Mouse (Mus musculus) stomach, embryonic 14.5 days (tissue): ENCODE data around the gene Hacd2. TPM values are rescaled to one million over a fixed set of nuclear protein-coding genes. Genes with fewer than 3 reads are reported as not detected.
A peak's percentile ranks its signal among the peaks of the same experiment; 100 is the strongest.

Experiments used
- ATAC-seq: fragments of 200-750 bp; cut with Nextera tagmentation; 2 replicates; pipeline ENCODE4 v1.8.0; 2017; ENCODE audit warnings: low read depth, moderate TSS enrichment; ENCODE audit not compliant: insufficient number of reproducible peaks, insufficient read depth, low FRiP score
- H3K27ac ChIP-seq: fragments of 300-500 bp; sonication (generic); 2 replicates; pipeline ENCODE4 v1.5.1; 2014; ENCODE audit warnings: mild to moderate bottlenecking, low read length, moderate library complexity, mixed read lengths
- H3K27me3 ChIP-seq: fragments of 300-500 bp; sonication (generic); 2 replicates; pipeline ENCODE4 v1.6.1; 2014; ENCODE audit warnings: low read length, control low read depth, mixed read lengths; ENCODE audit not compliant: control insufficient read depth, insufficient read depth
- H3K36me3 ChIP-seq: fragments of 300-500 bp; sonication (generic); 2 replicates; pipeline ENCODE4 v1.6.1; 2014; ENCODE audit warnings: mild to moderate bottlenecking, control low read depth, low read length, moderate library complexity, mixed read lengths; ENCODE audit not compliant: control insufficient read depth, insufficient read depth
- H3K4me1 ChIP-seq: fragments of 300-500 bp; sonication (generic); 2 replicates; pipeline ENCODE4 v1.6.1; 2014; ENCODE audit warnings: low read length, control low read depth, mixed read lengths; ENCODE audit not compliant: control insufficient read depth, insufficient read depth
- H3K4me2 ChIP-seq: fragments of 300-500 bp; sonication (generic); replicated peaks from 2 replicates; pipeline ENCODE4 v1.6.1; 2014; ENCODE audit warnings: low read depth, low read length, control low read depth
- H3K4me3 ChIP-seq: fragments of 300-500 bp; sonication (generic); 2 replicates; pipeline ENCODE4 v1.5.1; 2014; ENCODE audit warnings: low read depth, low read length, control low read depth
- H3K9ac ChIP-seq: fragments of 300-500 bp; sonication (generic); replicated peaks from 2 replicates; pipeline ENCODE4 v1.6.1; 2014; ENCODE audit warnings: low read depth, mild to moderate bottlenecking, control low read depth, low read length, moderate library complexity, mixed read lengths
- H3K9me3 ChIP-seq: fragments of 300-500 bp; sonication (generic); 2 replicates; pipeline ENCODE4 v1.6.1; 2016; ENCODE audit warnings: low read depth, low read length, control low read depth; ENCODE audit not compliant: control insufficient read depth
- WGBS: fragments of 180-500 bp; shearing (Covaris S2); extraction: QIAGEN DNeasy Blood & Tissue Kit; methylation state at CpG from one replicate; pipeline ENCODE4 v1.1.7; 2014; 5-methylcytosine and 5-hydroxymethylcytosine counted together
- polyA plus RNA-seq: library from polyadenylated mRNA; unstranded; fragments of >200 nt; fragmentation: Nextera tagmentation; extraction: Ambion mirVana; gene quantifications from 2 replicates; pipeline ENCODE4 v1.2.1, GENCODE M21; 2014

Hacd2 gene
- polyA plus RNA-seq, 1 experiment from 2014 or later: 47.6 TPM

GRCm38 (mm10) chr16:35016491-35016890 is 5.7 kb upstream of the Hacd2 start:
- no peak overlapping the region for H3K27ac ChIP-seq
- no peak for ATAC-seq
- H3K9me3 ChIP-seq: no peaks in the 10 kb centered on the region
- H3K4me2 ChIP-seq: no peak overlapping the region
- no peaks in the 10 kb centered on the region for H3K4me1 ChIP-seq
- H3K36me3 ChIP-seq: no peaks in the 10 kb centered on the region
- no peak overlapping the region for H3K4me3 ChIP-seq
- H3K27me3 ChIP-seq: no peaks in the 10 kb centered on the region
- no peak overlapping the region for H3K9ac ChIP-seq
- WGBS: 76% methylated on average over 3 of the region's 3 CpGs

DNA sequence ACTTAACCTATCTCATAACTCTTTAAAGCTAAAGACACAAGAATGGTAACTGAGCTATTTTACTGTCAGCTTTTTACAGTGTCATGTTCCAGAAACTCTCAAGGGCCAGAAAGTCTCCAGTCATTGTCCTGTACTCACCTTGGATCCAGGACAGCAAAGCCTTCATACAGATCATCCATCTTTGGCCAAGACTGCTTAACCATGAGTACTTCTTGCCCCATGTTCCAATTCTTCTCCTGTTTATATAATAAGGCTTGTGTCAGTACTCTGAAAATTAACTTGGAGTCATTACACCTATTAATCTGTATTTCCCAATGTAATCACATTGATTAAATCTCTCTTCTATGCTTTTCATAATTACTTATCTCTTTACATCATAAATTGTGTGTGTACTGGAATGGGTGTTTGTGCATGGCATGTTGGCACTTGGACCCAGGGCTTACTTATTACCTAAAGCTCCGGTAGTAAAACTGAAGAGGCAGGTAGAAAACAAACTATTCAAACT is 3.7 kb upstream of the Hacd2 start:
- no peak for ATAC-seq
- WGBS: 90% methylated on average over 1 of the region's 1 CpGs
- Histone ChIP-seq H3K27me3 (no peaks in the 10 kb centered on the region), H3K4me1 (no peaks in the 10 kb centered on the region), H3K9me3 (no peaks in the 10 kb centered on the region), H3K9ac (no peak overlapping the region), H3K4me3 (no peak overlapping the region), H3K4me2 (no peak overlapping the region), H3K27ac (no peak overlapping the region), H3K36me3 (no peaks in the 10 kb centered on the region)

DNA sequence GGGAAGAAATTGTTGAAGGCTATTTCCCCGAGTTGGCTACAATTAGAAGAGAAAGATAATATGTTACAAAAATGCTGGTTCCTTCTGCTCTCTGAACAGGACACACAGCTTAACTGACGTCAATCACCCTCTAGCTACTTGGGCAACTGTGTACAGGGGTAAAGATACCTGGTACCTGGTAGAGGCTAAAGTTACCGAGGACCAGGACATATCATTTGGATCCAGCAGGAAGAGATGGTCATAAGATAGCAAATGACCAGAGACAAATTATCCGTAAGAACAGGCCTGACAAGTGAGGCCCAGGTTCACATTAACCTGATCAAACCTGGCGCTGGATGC is 356 bp upstream of the Hacd2 start:
- no peak overlapping the region for H3K9ac ChIP-seq
- H3K4me1 ChIP-seq: no peaks in the 10 kb centered on the region
- H3K27me3 ChIP-seq: no peaks in the 10 kb centered on the region
- peak overlapping the region; percentile 56 for H3K4me2 ChIP-seq
- ATAC-seq: no peak
- no peaks in the 10 kb centered on the region for H3K36me3 ChIP-seq
- H3K9me3 ChIP-seq: no peaks in the 10 kb centered on the region
- WGBS: 48% methylated on average over 5 of the region's 5 CpGs
- H3K27ac ChIP-seq: no peak overlapping the region
- H3K4me3 ChIP-seq: peak overlapping the region; percentile 85

DNA sequence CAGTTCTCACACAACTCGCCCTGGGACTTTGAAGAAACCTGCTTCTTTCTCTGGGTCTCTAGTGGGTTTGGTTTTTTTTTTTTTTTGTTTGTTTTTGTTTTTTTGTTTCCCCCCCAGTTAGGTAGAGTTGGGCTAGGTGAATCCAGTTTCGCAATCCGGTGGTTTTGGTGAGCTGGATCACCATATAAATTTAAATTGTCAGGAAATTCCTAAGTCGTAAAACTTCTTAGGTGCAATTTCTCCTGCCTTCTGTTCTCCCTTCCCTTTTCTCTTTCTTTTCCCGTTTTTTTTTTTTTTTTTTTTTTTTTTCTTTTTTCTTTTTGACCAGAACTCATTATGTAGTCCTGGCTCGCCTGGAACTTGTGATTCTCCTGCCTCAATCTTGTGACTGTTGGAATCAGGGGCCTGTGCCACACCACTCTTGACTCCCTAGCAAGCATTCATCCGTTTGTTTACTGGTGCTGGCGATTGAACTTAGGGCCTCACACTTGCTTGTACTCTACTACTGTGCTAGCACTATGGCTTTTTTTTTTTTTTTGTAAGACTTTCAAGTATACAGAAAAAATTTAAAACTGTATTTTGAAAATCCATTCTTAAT is 1.0 kb downstream of the Hacd2 start:
- ATAC-seq: no peak
- 8% methylated on average over 8 of the region's 8 CpGs for WGBS
- H3K4me1 ChIP-seq: no peaks in the 10 kb centered on the region
- H3K27me3 ChIP-seq: no peaks in the 10 kb centered on the region
- no peak overlapping the region for H3K27ac ChIP-seq
- peak overlapping the region; percentile 85 for H3K4me3 ChIP-seq
- peak overlapping the region; percentile 56 for H3K4me2 ChIP-seq
- H3K36me3 ChIP-seq: no peaks in the 10 kb centered on the region
- H3K9ac ChIP-seq: peak overlapping the region; percentile 81; the same call in 1 of the 2 replicates
- no peaks in the 10 kb centered on the region for H3K9me3 ChIP-seq

DNA sequence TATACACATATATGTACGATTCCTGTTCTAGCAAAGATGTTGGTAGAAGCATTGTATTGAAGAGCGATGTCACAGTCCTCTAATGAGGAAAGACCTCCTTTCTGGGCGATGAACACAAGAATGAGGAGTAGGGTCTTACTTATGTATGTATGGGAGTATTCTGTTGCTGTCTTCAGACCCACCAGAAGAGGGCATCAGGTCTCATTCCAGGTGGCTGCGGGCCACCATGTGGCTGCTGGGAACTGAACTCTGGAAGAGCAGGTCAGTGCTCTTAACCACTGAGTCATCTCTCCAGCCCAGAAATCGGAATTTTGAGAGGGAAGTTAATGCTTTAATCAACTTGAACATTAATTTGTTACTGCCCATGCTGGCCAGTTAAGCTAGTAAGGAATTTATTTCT is 2.1 kb downstream of the Hacd2 start:
- Histone ChIP-seq H3K9me3 (no peaks in the 10 kb centered on the region), H3K4me2 (no peak overlapping the region), H3K9ac (no peak overlapping the region), H3K27ac (no peak overlapping the region), H3K27me3 (no peaks in the 10 kb centered on the region), H3K4me3 (no peak overlapping the region), H3K4me1 (no peaks in the 10 kb centered on the region), H3K36me3 (0 out of 2 replicates have a peak, but pooled peaks cover 9% of the 10 kb centered on the region)
- whole genome bisulfite sequencing: 88% methylated on average over 5 of the region's 5 CpGs
- ATAC-seq: no peak

- H3K9me3 ChIP-seq: no peaks in the 10 kb centered on the region
- WGBS: 94% methylated on average over 4 of the region's 4 CpGs
- H3K4me3 ChIP-seq: no peak overlapping the region
- H3K9ac ChIP-seq: no peak overlapping the region
- 0 out of 2 replicates have a peak, but pooled peaks cover 10% of the 10 kb centered on the region for H3K36me3 ChIP-seq
- H3K4me1 ChIP-seq: no peaks in the 10 kb centered on the region
- H3K27ac ChIP-seq: no peak overlapping the region
- no peak overlapping the region for H3K4me2 ChIP-seq
- H3K27me3 ChIP-seq: no peaks in the 10 kb centered on the region
- no peak for ATAC-seq
Observed at GRCm38 (mm10) chr16:35025347-35025746, 3.1 kb downstream of the Hacd2 start.

- H3K4me2 ChIP-seq: no peak overlapping the region
- H3K36me3 ChIP-seq: peaks cover 19% of the 10 kb centered on the region
- ATAC-seq: no peak
- H3K4me3 ChIP-seq: no peak overlapping the region
- no peak overlapping the region for H3K9ac ChIP-seq
- no peaks in the 10 kb centered on the region for H3K9me3 ChIP-seq
- 78% methylated on average over 3 of the region's 3 CpGs for WGBS
- H3K27ac ChIP-seq: peak overlapping the region; percentile 69; the same call in 1 of the 2 replicates
- no peaks in the 10 kb centered on the region for H3K4me1 ChIP-seq
- no peaks in the 10 kb centered on the region for H3K27me3 ChIP-seq
Observed at GRCm38 (mm10) chr16:35033241-35033640, 11.0 kb downstream of the Hacd2 start.

GRCm38 (mm10) chr16:35033809-35034577 is 11.8 kb downstream of the Hacd2 start:
- H3K9me3 ChIP-seq: no peaks in the 10 kb centered on the region
- WGBS: 56% methylated on average over 8 of the region's 8 CpGs
- peaks cover 12% of the 10 kb centered on the region for H3K36me3 ChIP-seq
- H3K4me3 ChIP-seq: no peak overlapping the region
- H3K27ac ChIP-seq: peak overlapping the region; percentile 69; the same call in 1 of the 2 replicates
- H3K27me3 ChIP-seq: no peaks in the 10 kb centered on the region
- no peaks in the 10 kb centered on the region for H3K4me1 ChIP-seq
- no peak overlapping the region for H3K9ac ChIP-seq
- no peak overlapping the region for H3K4me2 ChIP-seq
- no peak for ATAC-seq
